Mouse (Mus musculus): ENCODE results near the gene Ern1.

The Ern1 gene

GRCm38 (mm10) chr11:106387020-106387419 is 100.6 kb downstream of the Ern1 start:
- no peak for DNase-seq

DNA sequence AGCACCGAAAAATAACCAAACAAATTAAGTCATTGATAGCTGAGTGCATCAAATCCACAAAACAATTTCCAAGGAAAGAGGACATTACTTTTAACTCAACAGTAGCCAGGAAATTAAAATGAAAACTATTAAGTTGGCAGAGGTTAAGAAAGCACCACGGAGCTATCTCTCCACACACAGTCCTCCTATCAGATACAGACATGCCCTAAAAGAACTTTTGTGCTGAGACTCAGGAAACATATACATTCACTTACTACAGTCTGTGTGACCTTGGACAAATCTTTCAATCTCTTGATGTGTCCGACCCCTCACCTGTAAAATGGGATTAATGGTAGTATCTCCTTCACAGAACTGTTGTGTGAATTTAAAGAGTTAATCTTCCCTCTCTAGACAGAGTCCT is 101.2 kb downstream of the Ern1 start:
- DNase-seq: no peak

- no peak for DNase-seq
These were observed 104.4 kb downstream of the Ern1 start for GRCm38 (mm10) chr11:106383051-106383790.

GRCm38 (mm10) chr11:106382424-106382823 is 105.2 kb downstream of the Ern1 start:
- peak in 1 of 2 experiments; percentile 41 for DNase-seq

DNA sequence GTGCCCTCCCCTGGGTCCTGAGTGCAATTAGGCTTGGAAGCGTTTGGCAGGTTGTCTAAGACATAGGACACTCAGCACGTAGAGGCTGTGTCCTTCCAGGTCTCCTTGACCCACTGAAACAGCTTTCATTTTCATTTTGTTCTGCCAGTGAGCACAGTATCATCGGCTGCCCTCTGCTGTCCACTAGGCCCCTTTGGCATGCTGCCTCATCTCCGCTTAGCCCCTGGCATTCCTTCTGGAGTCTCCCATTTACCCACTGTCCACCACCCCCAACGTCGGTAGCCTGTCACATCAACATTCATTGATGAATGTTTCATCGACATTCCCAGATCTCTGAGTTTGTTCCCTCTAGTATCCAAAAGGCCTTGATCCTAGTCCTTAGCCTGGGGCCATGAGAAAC is 105.8 kb downstream of the Ern1 start:
- DNase-seq: peak in 1 of 2 experiments; percentile 55

DNA sequence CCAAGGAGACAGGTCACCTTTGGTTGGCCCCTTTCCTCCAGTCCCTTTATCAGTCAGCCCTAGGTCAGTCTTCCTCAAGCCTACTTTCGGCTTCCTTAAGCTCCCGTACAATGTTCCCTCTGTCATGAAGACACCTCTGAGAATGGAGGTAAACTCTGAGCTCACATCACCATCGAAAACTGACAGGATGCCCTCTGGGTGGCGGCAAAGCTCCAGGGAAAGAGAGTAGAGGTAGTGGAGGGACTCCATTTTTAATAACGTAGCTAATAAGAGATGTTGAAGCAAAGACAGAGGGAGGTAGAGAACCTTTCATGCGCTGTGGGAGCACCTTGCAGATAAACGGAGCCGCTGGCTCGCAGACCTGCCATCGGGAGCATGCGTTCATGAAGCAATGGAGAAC is 106.6 kb downstream of the Ern1 start:
- DNase-seq: peak in 1 of 2 experiments; percentile 21

DNA sequence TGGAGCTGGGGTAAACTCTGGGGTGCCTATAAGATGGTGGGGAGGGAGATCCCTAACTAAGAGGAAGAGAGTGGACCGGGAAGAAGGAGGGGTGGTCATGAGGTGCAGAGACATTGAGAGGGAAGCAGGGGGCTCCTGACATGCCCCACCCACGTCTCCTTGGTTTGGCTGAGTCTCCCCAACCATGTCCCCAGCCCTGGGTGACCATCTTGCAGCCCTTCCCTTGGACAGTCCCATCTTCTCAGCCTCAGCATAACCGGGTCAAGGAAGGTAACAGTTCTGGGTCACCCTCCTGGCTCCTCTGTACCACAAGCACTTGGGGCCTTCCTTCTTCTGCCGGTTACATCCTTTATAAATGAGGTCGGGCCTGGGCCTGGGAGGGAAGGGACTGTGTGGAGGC is 112.7 kb downstream of the Ern1 start:
- DNase-seq: no peak

DNA sequence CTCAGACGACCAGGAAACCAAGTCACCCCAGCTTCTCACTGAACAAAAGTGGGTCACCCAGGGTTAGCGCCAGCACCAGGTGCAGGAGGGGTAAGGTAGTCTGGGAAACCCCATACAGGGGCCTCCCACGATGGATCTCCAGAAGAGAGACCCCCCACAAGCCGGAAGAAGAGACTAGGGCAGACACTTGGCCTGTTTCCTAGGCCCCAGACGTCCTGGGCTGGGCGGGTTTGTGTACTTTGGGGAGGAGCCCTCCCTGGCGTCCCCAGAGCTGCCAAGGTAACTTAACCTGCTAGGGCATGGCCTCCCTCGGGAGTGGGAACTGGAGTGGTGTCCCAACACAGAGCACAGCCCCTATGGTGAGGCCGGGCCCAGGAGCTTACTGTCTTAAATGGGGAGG is 113.1 kb downstream of the Ern1 start:
- DNase-seq: no peak

- no peak for DNase-seq
These were observed 113.7 kb downstream of the Ern1 start for GRCm38 (mm10) chr11:106373998-106374397.

- DNase-seq: peak; percentile 91
These were observed 121.3 kb downstream of the Ern1 start for GRCm38 (mm10) chr11:106366316-106366715.

DNA sequence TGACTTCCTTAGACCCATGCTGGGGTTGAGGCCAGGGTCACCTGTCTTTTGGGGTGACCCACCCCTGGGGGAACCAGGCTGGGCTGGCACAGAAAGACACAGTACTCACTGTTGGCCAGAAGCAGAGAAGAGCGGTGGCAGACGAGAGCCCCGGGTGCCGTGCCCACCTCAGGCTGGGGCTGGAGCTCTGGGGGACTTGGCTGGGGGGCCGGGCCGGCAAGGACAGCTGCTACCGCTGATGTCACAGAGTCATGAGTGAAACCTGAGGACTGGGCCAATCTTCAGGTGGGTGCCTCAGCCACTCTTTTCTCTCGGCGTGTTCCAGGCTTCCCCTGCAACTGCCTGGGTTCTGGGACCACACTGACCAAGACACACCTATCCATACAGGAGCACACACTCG is 122.3 kb downstream of the Ern1 start, which contains the start of gene Prr29:
Prr29 (plus strand) TSS at position 107 of the 400 bp plus-strand sequence.
- DNase-seq: peak in 1 of 2 experiments; percentile 15

DNA sequence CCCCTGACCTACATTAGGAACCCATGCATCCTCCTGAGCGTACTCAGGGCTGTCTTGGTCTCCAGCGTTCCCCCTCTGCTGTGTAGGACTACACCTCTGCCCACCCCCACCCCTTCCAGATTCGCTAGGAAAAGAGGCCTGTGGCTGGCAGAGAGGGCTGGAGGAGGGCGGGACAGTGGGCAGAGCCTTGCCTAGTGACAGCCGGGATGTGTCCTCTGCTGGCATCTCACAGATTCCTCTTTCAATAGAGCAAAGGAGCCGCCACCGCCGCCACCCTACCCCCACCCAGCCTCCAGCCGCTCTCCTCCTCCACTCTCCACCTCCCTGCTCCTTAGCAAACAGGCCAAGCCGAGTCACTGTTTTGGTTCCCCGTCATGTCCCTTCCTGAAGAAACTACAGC is 122.9 kb downstream of the Ern1 start:
- DNase-seq: peak; percentile 61 to 74

- DNase-seq: peak; percentile 47 to 54
These were observed 128.3 kb downstream of the Ern1 start for GRCm38 (mm10) chr11:106359350-106359749.

DNA sequence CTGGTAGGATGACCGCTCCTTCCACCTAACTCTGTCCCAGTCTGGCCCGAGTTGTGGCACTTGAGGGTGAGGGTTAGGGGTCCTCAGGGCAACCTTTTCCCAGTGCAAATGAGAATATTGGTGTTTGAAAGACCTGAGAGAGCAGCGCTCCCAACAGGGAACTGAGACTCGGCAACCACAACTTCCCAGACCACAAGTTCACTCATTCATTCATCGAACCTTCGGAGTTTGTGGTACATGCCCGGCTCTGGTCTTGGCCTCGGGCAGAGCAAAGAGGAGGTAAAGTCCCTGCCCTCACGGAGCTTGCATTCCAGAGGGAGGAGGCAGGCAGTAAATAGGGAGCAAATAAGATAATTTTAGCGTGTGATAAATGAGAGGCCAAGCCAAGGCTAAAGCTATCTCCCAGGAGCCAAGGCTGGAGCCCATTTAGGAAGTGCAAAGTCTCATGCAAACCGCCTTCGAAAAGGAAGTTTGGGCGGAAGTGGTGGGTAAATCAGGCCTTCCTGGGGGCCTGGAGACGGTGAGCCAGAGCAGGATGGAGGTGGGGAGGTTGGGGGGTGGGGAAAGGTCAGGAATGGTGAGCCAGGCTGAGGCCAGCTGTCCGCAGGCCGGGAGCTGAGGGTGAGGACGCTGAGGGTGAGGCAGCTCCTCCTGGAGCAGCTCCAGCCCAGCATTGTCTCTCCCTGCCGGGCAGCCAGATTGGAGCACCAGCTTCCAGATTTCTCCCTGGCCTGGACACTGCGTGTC is 132.1 kb downstream of the Ern1 start:
- no peak for DNase-seq

DNA sequence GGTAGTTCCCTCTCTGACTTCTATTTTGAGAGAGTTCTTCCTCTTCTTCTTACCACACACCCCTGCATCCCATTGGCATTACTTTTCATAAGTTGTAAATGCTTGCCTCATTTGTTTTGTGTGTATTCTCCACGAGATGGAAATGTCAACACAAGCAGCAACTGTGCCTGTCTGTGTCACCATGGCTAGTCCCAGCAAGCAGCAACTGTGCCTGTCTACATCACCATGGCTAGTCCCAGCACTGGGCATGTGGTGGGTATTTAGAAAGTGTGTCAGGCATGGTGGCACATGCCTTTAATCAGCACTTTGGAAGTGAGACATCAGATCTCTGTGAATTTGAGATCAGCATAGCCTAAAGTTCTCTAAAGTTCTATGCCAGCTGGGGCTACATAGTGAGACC is 133.5 kb downstream of the Ern1 start:
- DNase-seq: no peak

- DNase-seq: no peak
These were observed 134.5 kb downstream of the Ern1 start, which contains the start of gene Scn4a for GRCm38 (mm10) chr11:106353188-106353587. Gene Scn4a, minus strand, starts transcription at chr11:106353288.

GRCm38 (mm10) chr11:106351941-106352340 is 135.7 kb downstream of the Ern1 start:
- no peak for DNase-seq

DNA sequence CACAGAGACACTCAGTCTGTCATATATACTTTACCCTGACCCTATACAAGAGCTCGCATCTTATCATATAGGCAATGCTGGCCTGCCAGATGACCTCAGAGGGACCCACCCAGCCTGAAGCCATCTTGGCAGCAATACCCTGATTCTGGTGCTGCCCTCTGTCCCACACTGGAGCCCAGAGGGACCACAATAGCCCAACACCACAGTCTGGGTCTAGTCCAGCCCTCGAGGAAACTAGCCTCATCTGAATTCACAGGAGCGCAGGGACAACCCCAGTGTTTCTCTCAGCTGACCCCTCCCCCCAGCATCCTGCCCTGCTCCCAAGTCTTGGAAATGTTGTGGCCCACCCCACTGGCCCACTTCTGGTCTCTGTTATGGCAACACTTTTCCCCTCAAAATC is 136.4 kb downstream of the Ern1 start:
- no peak for DNase-seq

DNA sequence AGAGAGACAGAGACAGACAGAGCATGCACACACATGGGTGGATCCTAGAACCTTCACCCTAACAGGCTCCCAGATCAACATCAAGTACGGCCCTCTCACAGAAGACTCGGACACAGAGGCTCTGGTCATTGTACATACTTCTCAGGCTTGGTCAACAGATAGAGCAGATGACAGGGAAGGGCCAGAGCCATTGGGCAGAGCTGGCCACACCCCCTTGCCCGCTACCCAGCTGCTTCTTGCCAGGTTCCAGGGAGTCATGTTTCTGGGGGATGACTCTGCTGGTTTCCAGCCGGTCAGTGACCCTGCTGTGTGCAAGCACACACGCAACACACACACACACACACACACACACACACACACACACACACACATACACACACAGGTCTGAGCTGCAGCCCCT is 136.8 kb downstream of the Ern1 start:
- peak; percentile 39 to 53 for DNase-seq

- DNase-seq: no peak
These were observed 137.9 kb downstream of the Ern1 start for GRCm38 (mm10) chr11:106349772-106350171.

DNA sequence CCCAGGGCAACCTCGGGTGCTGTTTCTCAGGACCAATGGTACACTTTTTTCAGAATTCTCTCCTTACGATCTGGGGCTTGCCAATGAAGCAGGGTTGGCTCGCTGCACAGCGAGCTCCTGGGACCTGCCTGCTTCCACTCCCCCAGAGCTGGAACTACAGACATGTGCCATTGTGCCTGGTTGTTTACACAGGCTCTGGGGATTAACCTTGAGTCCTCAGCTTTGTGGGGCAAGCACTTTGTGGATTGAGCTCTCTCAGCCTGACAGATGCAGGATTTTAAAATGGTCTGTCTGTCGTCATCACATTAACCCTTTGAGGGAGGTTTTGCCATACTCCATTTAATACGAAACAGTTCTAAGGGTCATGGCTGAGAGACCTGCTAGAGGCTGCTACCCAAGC is 142.7 kb downstream of the Ern1 start:
- DNase-seq: no peak

Measured in kidney, postnatal 4 days (tissue).